Mouse (Mus musculus) lung, embryonic 15.5 days (tissue): ENCODE measurements around the gene Gstm3. TPM values are rescaled to one million over a fixed set of nuclear protein-coding genes. Genes with fewer than 3 reads are reported as not detected.

Experiments used
- ATAC-seq: fragments of 200-750 bp; cut with Nextera tagmentation; 2 replicates; pipeline ENCODE4 v1.8.0; 2017; ENCODE audit warnings: moderate number of reproducible peaks, borderline replicate concordance; ENCODE audit not compliant: low FRiP score, low TSS enrichment; ENCODE audit errors: extremely low read depth
- H3K27ac ChIP-seq: fragments of 300-500 bp; sonication (generic); 2 replicates; pipeline ENCODE4 v1.5.1; 2015; ENCODE audit warnings: moderate library complexity, mild to moderate bottlenecking, inconsistent platforms
- H3K27me3 ChIP-seq: fragments of 300-500 bp; sonication (generic); 2 replicates; pipeline ENCODE4 v1.6.1; 2015; ENCODE audit warnings: inconsistent platforms
- H3K36me3 ChIP-seq: fragments of 300-500 bp; sonication (generic); 2 replicates; pipeline ENCODE4 v1.6.1; 2015; ENCODE audit warnings: inconsistent platforms
- H3K4me1 ChIP-seq: fragments of 300-500 bp; sonication (generic); 2 replicates; pipeline ENCODE4 v1.6.1; 2015; ENCODE audit warnings: inconsistent platforms
- H3K4me2 ChIP-seq: fragments of 300-500 bp; sonication (generic); 2 replicates; pipeline ENCODE4 v1.6.1; 2015; ENCODE audit warnings: inconsistent platforms, mild to moderate bottlenecking, moderate library complexity
- H3K4me3 ChIP-seq: fragments of 300-500 bp; sonication (generic); 2 replicates; pipeline ENCODE4 v1.5.1; 2015; ENCODE audit warnings: mild to moderate bottlenecking, inconsistent platforms
- H3K9ac ChIP-seq: fragments of 300-500 bp; sonication (generic); 2 replicates; pipeline ENCODE4 v1.6.1; 2015; ENCODE audit warnings: inconsistent platforms
- H3K9me3 ChIP-seq: fragments of 300-500 bp; sonication (generic); 2 replicates; pipeline ENCODE4 v1.6.1; 2016; ENCODE audit warnings: inconsistent platforms
- WGBS: fragments of 180-500 bp; shearing (Covaris S2); methylation state at CpG from one replicate; pipeline ENCODE4 v1.1.7; 2015; 5-methylcytosine and 5-hydroxymethylcytosine counted together
- polyA plus RNA-seq: library from polyadenylated mRNA; unstranded; fragments of >200 nt; fragmentation: Nextera tagmentation; extraction: Ambion mirVana; gene quantifications from 2 replicates; pipeline ENCODE4 v1.2.1, GENCODE M21; 2015

The Gstm3 gene
- polyA plus RNA-seq, 1 experiment from 2014 or later: 0.22 TPM

- Histone ChIP-seq H3K27me3 (no peaks in the 10 kb centered on the region), H3K9ac (no peak overlapping the region), H3K4me3 (no peak overlapping the region), H3K9me3 (no peaks in the 10 kb centered on the region), H3K4me2 (no peak overlapping the region), H3K27ac (no peak overlapping the region), H3K36me3 (no peaks in the 10 kb centered on the region), H3K4me1 (no peaks in the 10 kb centered on the region)
- 95% methylated on average over 5 of the region's 5 CpGs for WGBS
- no peak for ATAC-seq
These were observed 48.7 kb downstream of the Gstm3 start for GRCm38 (mm10) chr3:107920348-107920747.

- no peaks in the 10 kb centered on the region for H3K9me3 ChIP-seq
- H3K27me3 ChIP-seq: no peaks in the 10 kb centered on the region
- no peak overlapping the region for H3K27ac ChIP-seq
- no peak overlapping the region for H3K4me3 ChIP-seq
- no peaks in the 10 kb centered on the region for H3K36me3 ChIP-seq
- H3K4me2 ChIP-seq: no peak overlapping the region
- H3K4me1 ChIP-seq: no peaks in the 10 kb centered on the region
- ATAC-seq: no peak
- no peak overlapping the region for H3K9ac ChIP-seq
- 53% methylated on average over 7 of the region's 7 CpGs for WGBS
These were observed 51.2 kb downstream of the Gstm3 start for GRCm38 (mm10) chr3:107917783-107918408.

DNA sequence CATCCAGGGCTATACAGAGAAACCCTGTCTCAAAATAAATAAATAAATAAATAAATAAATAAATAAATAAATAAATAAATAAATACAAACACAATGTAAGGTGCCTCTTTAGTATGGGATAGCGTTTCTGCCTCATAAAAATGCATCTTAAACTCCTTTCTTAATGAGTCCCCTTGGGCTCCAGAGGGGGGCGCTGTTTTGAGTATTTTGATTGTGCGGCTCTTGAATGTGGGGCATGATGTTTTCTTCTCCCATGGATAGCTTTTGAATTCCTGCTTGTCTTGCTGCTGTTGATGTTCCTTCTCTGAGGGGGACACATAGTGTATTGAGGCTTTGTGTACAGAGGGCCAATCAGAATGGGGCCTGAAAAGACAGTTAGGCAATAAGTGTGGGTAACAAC, 52.0 kb downstream of the Gstm3 start:
- no peak overlapping the region for H3K9ac ChIP-seq
- no peaks in the 10 kb centered on the region for H3K27me3 ChIP-seq
- ATAC-seq: no peak
- H3K4me1 ChIP-seq: no peaks in the 10 kb centered on the region
- H3K36me3 ChIP-seq: no peaks in the 10 kb centered on the region
- H3K27ac ChIP-seq: no peak overlapping the region
- H3K4me2 ChIP-seq: no peak overlapping the region
- H3K4me3 ChIP-seq: no peak overlapping the region
- no peaks in the 10 kb centered on the region for H3K9me3 ChIP-seq
- WGBS: 73% methylated on average over 3 of the region's 3 CpGs

DNA sequence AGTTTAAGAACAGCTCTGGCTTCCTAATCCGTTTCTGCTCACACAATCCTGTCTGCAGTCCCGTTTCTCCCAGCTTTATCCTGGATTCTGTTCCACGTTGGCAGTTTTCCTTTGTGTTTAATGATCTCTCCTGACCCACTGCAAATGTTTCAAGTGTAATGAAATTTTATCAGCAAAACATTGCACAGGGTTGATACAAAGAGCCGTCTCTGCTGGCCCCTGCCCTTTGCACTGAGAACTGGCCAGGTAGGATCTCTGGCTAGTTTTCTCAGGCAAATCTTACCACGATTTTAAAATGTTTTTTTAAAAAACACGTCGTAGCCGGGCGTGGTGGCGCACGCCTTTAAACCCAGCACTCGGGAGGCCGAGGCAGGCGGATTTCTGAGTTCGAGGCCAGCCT, 52.4 kb downstream of the Gstm3 start:
- Histone ChIP-seq H3K9ac (no peak overlapping the region), H3K4me3 (no peak overlapping the region), H3K36me3 (no peaks in the 10 kb centered on the region), H3K27ac (no peak overlapping the region), H3K4me2 (no peak overlapping the region), H3K4me1 (no peaks in the 10 kb centered on the region), H3K27me3 (no peaks in the 10 kb centered on the region), H3K9me3 (no peaks in the 10 kb centered on the region)
- WGBS: 71% methylated on average over 15 of the region's 15 CpGs
- no peak for ATAC-seq

Other genes with a start within 250 kb of the Gstm3 start
- 9.0 and 10.3 TPM in 2 replicates for gene Csf1, start 208.8 kb downstream of the Gstm3 start, polyA plus RNA-seq
- not detected in 2 replicates for gene Eps8l3, start 92.1 kb downstream of the Gstm3 start, polyA plus RNA-seq
- 116 and 127 TPM in 2 replicates for gene Gstm5, start 73.5 kb downstream of the Gstm3 start, polyA plus RNA-seq
- gene Gstm7, start 37.5 kb downstream of the Gstm3 start, polyA plus RNA-seq: 12.2 and 12.7 TPM in 2 replicates
- 3.2 and 4.9 TPM in 2 replicates for gene Gstm6, start 25.5 kb downstream of the Gstm3 start, polyA plus RNA-seq
- 138 and 145 TPM in 2 replicates for gene Gstm2, start 17.2 kb upstream of the Gstm3 start, polyA plus RNA-seq
- gene Gstm1, start 48.7 kb upstream of the Gstm3 start, polyA plus RNA-seq: 62.7 and 66.4 TPM in 2 replicates
- 16.7 TPM in 2 replicates for gene Gstm4, start 75.6 kb upstream of the Gstm3 start, polyA plus RNA-seq
- 38.1 and 38.4 TPM in 2 replicates for gene Ampd2, start 117.4 kb upstream of the Gstm3 start, polyA plus RNA-seq
- gene Gnat2, start 123.5 kb upstream of the Gstm3 start, polyA plus RNA-seq: 0.48 and 0.96 TPM in 2 replicates
- 162 and 165 TPM in 2 replicates for gene Gnai3, start 176.9 kb upstream of the Gstm3 start, polyA plus RNA-seq
- gene Gpr61, start 185.6 kb upstream of the Gstm3 start, polyA plus RNA-seq: 0.07 TPM in 1 of 2 replicates, not detected in the other
- gene Amigo1, start 217.1 kb upstream of the Gstm3 start, polyA plus RNA-seq: 2.0 and 3.0 TPM in 2 replicates
- 2.6 and 3.4 TPM in 2 replicates for gene Cyb561d1, start 231.9 kb upstream of the Gstm3 start, polyA plus RNA-seq
- gene Atxn7l2, start 241.7 kb upstream of the Gstm3 start, polyA plus RNA-seq: 14.5 TPM in 2 replicates